Mouse (Mus musculus): ENCODE results near the gene Efna5.

GRCm38 (mm10) chr17:62802748-62803147, 78.4 kb downstream of the Efna5 start:
- TF ChIP-seq GATA1 (IDR thresholded peaks at IDR 0.05; ENCODE audit: borderline replicate concordance, low read length), result no peak
- TF ChIP-seq FLI1 (IDR thresholded peaks at IDR 0.05; ENCODE audit: low read length), result no peak
